In genomic region chr6:53067989-53068874, GRCm38 (mm10) we compare ENCODE assay signal across 8 mouse cellular contexts. TPM values are rescaled to one million over a fixed set of nuclear protein-coding genes. Genes with fewer than 3 reads are reported as not detected.
DNase-seq lines count a peak whose midpoint lies in the region; ATAC-seq and TF ChIP-seq lines count a peak whose summit lies in the region.

Jazf1 (minus strand) TSS chr6:53068631.

- no peaks in the 10 kb centered on the region for H3K9me3 ChIP-seq in embryonic facial prominence, embryonic 10.5 days
- no peaks in the 10 kb centered on the region for H3K9me3 ChIP-seq in limb, embryonic 14.5 days (ENCODE audit: control insufficient read depth, low read length)
- H3K9me3 ChIP-seq in midbrain, embryonic 13.5 days = no peaks in the 10 kb centered on the region

- H3K27me3 ChIP-seq in embryonic facial prominence, embryonic 10.5 days (replicated peaks; ENCODE audit: low read depth, poor library complexity, severe bottlenecking) = peaks cover 77% of the 10 kb centered on the region
- H3K27me3 ChIP-seq in kidney, adult 2 months (replicated peaks; ENCODE audit: control insufficient read depth, insufficient read depth, low read length) = peaks cover 3% of the 10 kb centered on the region
- H3K27me3 ChIP-seq in limb, embryonic 14.5 days (ENCODE audit: control insufficient read depth, insufficient read depth, low read length) = peaks cover 3% of the 10 kb centered on the region; the same call in 1 of the 2 replicates
- peaks cover 21% of the 10 kb centered on the region; the same call in 1 of the 2 replicates for H3K27me3 ChIP-seq in midbrain, embryonic 13.5 days

- ATAC-seq in limb, embryonic 14.5 days (ENCODE audit: low FRiP score, low read depth) = peak; percentile 79
- peak; percentile 87 for ATAC-seq in midbrain, embryonic 13.5 days

- peak within 1 kb of the TSS; percentile 85 for H3K4me2 ChIP-seq in limb, embryonic 14.5 days (replicated peaks; ENCODE audit: low read depth, low read length, severe bottlenecking)
- peak within 1 kb of the TSS; percentile 87 for H3K4me2 ChIP-seq in midbrain, embryonic 13.5 days (replicated peaks)

- H3K9ac ChIP-seq in limb, embryonic 14.5 days (ENCODE audit: low read depth, low read length, severe bottlenecking) = peak within 1 kb of the TSS; percentile 73
- peak within 1 kb of the TSS; percentile 86 for H3K9ac ChIP-seq in midbrain, embryonic 13.5 days (replicated peaks)

- WGBS in embryonic facial prominence, embryonic 10.5 days = 3% methylated on average over 131 of the region's 133 CpGs
- WGBS in kidney, adult 2 months = 12% methylated on average over 100 of the region's 133 CpGs
- WGBS in limb, embryonic 14.5 days = under 1% methylated on average over 29 of the region's 133 CpGs
- under 1% methylated on average over 81 of the region's 133 CpGs for WGBS in midbrain, embryonic 13.5 days

- no peak for TF ChIP-seq POLR2A in kidney, adult 2 months (IDR thresholded peaks at IDR 0.05; ENCODE audit: low read depth, low read length)
- no peak for TF ChIP-seq POLR2A in limb, embryonic 14.5 days (IDR thresholded peaks at IDR 0.05; ENCODE audit: borderline replicate concordance, extremely low read depth, insufficient read depth, insufficient read length)

- no peaks in the 10 kb centered on the region for H3K36me3 ChIP-seq in embryonic facial prominence, embryonic 10.5 days (replicated peaks)
- H3K36me3 ChIP-seq in kidney, adult 2 months (ENCODE audit: control insufficient read depth, insufficient read depth, low read length) = no peaks in the 10 kb centered on the region
- H3K36me3 ChIP-seq in limb, embryonic 14.5 days (ENCODE audit: control insufficient read depth, insufficient read depth, low read length) = no peaks in the 10 kb centered on the region
- H3K36me3 ChIP-seq in midbrain, embryonic 13.5 days = no peaks in the 10 kb centered on the region

- H3K27ac ChIP-seq in embryonic facial prominence, embryonic 10.5 days (replicated peaks) = peak within 1 kb of the TSS; percentile 79
- H3K27ac ChIP-seq in kidney, adult 2 months (ENCODE audit: insufficient read depth, low read depth, low read length) = no peak within 1 kb of the TSS
- H3K27ac ChIP-seq in limb, embryonic 14.5 days (replicated peaks; ENCODE audit: low read depth, low read length) = peak within 1 kb of the TSS; percentile 43; the same call in 1 of the 2 replicates
- peak within 1 kb of the TSS; percentile 91 for H3K27ac ChIP-seq in midbrain, embryonic 13.5 days

- peak within 1 kb of the TSS; percentile 87 for H3K4me3 ChIP-seq in embryonic facial prominence, embryonic 10.5 days
- peak within 1 kb of the TSS; percentile 62 for H3K4me3 ChIP-seq in kidney, adult 2 months (ENCODE audit: insufficient read depth, low read depth, low read length)
- H3K4me3 ChIP-seq in limb, embryonic 14.5 days (replicated peaks; ENCODE audit: low read length) = peak within 1 kb of the TSS; percentile 79
- H3K4me3 ChIP-seq in midbrain, embryonic 13.5 days (replicated peaks) = peak within 1 kb of the TSS; percentile 78

- TF ChIP-seq CTCF in kidney, adult 2 months (conservative IDR thresholded peaks at IDR 0.05; ENCODE audit: insufficient read depth, insufficient read length, low read depth, low read length) = no peak

- H3K4me1 ChIP-seq in embryonic facial prominence, embryonic 10.5 days = peaks cover 18% of the 10 kb centered on the region
- no peaks in the 10 kb centered on the region for H3K4me1 ChIP-seq in kidney, adult 2 months (ENCODE audit: control insufficient read depth, insufficient read depth, low read length)
- H3K4me1 ChIP-seq in limb, embryonic 14.5 days (ENCODE audit: control insufficient read depth, insufficient read depth, low read length) = peaks cover 8% of the 10 kb centered on the region
- H3K4me1 ChIP-seq in midbrain, embryonic 13.5 days (replicated peaks) = peaks cover 21% of the 10 kb centered on the region

- DNase-seq in layer of hippocampus, adult 11-12 months (ENCODE audit: low spot score) = peak; percentile 44
- no peak for DNase-seq in layer of hippocampus, adult 9-10 months (ENCODE audit: low spot score)
- DNase-seq in embryonic facial prominence, embryonic 10.5 days (ENCODE audit: low spot score) = peak; percentile 73
- DNase-seq in heart, adult 8-10 months (ENCODE audit: low spot score) = peak; percentile 44
- peak; percentile 58 for DNase-seq in kidney, adult 2 months
- DNase-seq in limb, embryonic 14.5 days (ENCODE audit: low spot score) = peak; percentile 15
- DNase-seq in spleen, postnatal 36 days (ENCODE audit: low spot score in 2 of 2) = peak; percentile 32 to 59

RNA-seq across cellular contexts. Expression of gene Jazf1, which starts in this region (rescaled TPM):
- polyA plus RNA-seq in embryonic facial prominence, embryonic 10.5 days (2016; fragmentation: Nextera tagmentation; extraction: Ambion mirVana) = 2.6 and 3.0 TPM in 2 replicates
- 1 to 10 TPM; 1.4 to 2.0 (median 1.8) TPM for total RNA-seq in heart, adult 8-10 months (2022)
- 0.68 and 0.84 TPM in 2 replicates for polyA plus RNA-seq in kidney, adult 2 months (2012; rRNA removed)
- 12.8 and 13.2 TPM in 2 replicates for polyA plus RNA-seq in limb, embryonic 14.5 days (2012; rRNA removed)
- polyA plus RNA-seq in limb, embryonic 14.5 days (2014; fragmentation: Nextera tagmentation; extraction: Ambion mirVana) = 22.0 TPM in 2 replicates
- 24.9 and 26.9 TPM in 2 replicates for polyA plus RNA-seq in midbrain, embryonic 13.5 days (2015; fragmentation: Nextera tagmentation; extraction: Ambion mirVana)

Comparison
In these comparisons a context has a peak if more than half of its experiments do, and no peak if none do; other contexts are left out.
1. Peak in DNase-seq and H3K4me3 ChIP-seq in kidney, adult 2 months; RNA of the gene not detected or under 1 TPM.